Mouse (Mus musculus) monocyte, adult 5-6 weeks (primary cell): Measurements from ENCODE around the gene Lzts2. TPM values are rescaled to one million over a fixed set of nuclear protein-coding genes. Genes with fewer than 3 reads are reported as not detected.

ENCODE experiments used
- ATAC-seq: fragments of 153-309, 156-312 bp; replicated peaks from 2 replicates; pipeline ENCODE4 v1.8.0; 2017; ENCODE audit warnings: mild to moderate bottlenecking; ENCODE audit not compliant: low TSS enrichment, insufficient number of reproducible peaks, severe bottlenecking, poor library complexity, low FRiP score
- total RNA-seq: library from RNA; stranded (forward); fragments of 200-1000, 200-491, 200-594 nt; gene quantifications from 3 replicates; pipeline ENCODE4 v1.2.3, GENCODE M21; 2017

Gene Lzts2
- total RNA-seq, 1 experiment from 2014 or later, result not detected

- no peak for ATAC-seq
Measured at GRCm38 (mm10) chr19:45067170-45067569, 53.0 kb downstream of the Lzts2 start.

GRCm38 (mm10) chr19:45067758-45068510 lies 53.7 kb downstream of the Lzts2 start:
- ATAC-seq, result no peak

- peak; percentile 42 for ATAC-seq
Measured at GRCm38 (mm10) chr19:45073871-45074542, 59.8 kb downstream of the Lzts2 start.

GRCm38 (mm10) chr19:45074580-45075322 lies 60.5 kb downstream of the Lzts2 start, which contains the start of gene Kazald1:
Gene Kazald1, plus strand, starts transcription at chr19:45075241.
- ATAC-seq, result peak; percentile 56

GRCm38 (mm10) chr19:45075323-45076035 lies 61.3 kb downstream of the Lzts2 start:
- ATAC-seq, result peak; percentile 28; the same call in 1 of the 2 replicates

- ATAC-seq, result no peak
Measured at GRCm38 (mm10) chr19:45076036-45076575, 61.9 kb downstream of the Lzts2 start.

Other genes starting within 250 kb of the Lzts2 start
- 49.9 to 61.5 TPM (median 58.2 TPM) in 3 replicates for gene Slf2, start 83.3 kb upstream of the Lzts2 start, total RNA-seq
- gene Sema4g, start 25.3 kb upstream of the Lzts2 start, total RNA-seq, result 0.29 to 0.39 TPM in 2 of 3 replicates, not detected in the other
- gene Twnk, start 8.8 kb upstream of the Lzts2 start, total RNA-seq, result 6.8 to 11.9 TPM (median 8.7 TPM) in 3 replicates
- 32.9 to 51.9 TPM (median 38.9 TPM) in 3 replicates for gene Mrpl43, start 8.0 kb upstream of the Lzts2 start, total RNA-seq
- not detected in 3 replicates for gene Pdzd7, start 31.3 kb downstream of the Lzts2 start, total RNA-seq
- gene Sfxn3, start 33.1 kb downstream of the Lzts2 start, total RNA-seq, result 19.7 to 41.4 TPM (median 22.3 TPM) in 3 replicates
- 1.2 TPM in 1 of 3 replicates, not detected in the others for gene Kazald1, start 60.8 kb downstream of the Lzts2 start, total RNA-seq
- gene Tlx1, start 136.3 kb downstream of the Lzts2 start, total RNA-seq, result not detected in 3 replicates
- gene Lbx1, start 221.4 kb downstream of the Lzts2 start, total RNA-seq, result not detected in 3 replicates